Mouse (Mus musculus) E14TG2a.4 (cell line): ENCODE data around the gene Gm13212.
"Not testable (repeated sequence)": the region's sequence is repeated elsewhere in the genome, so short reads cannot be mapped to it uniquely, and the experiment has no call there.

Experiments used
- CTCF ChIP-seq: conservative IDR thresholded peaks from 2 replicates; pipeline ENCODE4 v1.5.1; 2014; ENCODE audit warnings: low read length
- NANOG ChIP-seq: IDR thresholded peaks from 2 replicates; pipeline ENCODE4 v1.6.1; 2014; ENCODE audit warnings: borderline replicate concordance, low read length, mixed read lengths

GRCm38 (mm10) chr4:145586046-145586445 is 1.1 kb downstream of the Gm13212 start:
- not testable (repeated sequence) for TF ChIP-seq CTCF, NANOG
